Mouse (Mus musculus) forebrain, embryonic 13.5 days (tissue): ENCODE measurements around the gene Rpl18a. TPM values are rescaled to one million over a fixed set of nuclear protein-coding genes. Genes with fewer than 3 reads are reported as not detected.

ENCODE experiments used
- ATAC-seq: fragments of 200-750 bp; cut with Nextera tagmentation; 2 replicates; pipeline ENCODE4 v1.8.0; 2017
- H3K27ac ChIP-seq: fragments of 300-500 bp; sonication (generic); 2 replicates; pipeline ENCODE4 v1.5.1; 2015; ENCODE audit warnings: inconsistent platforms, mild to moderate bottlenecking, moderate library complexity
- H3K27me3 ChIP-seq: fragments of 300-500 bp; sonication (generic); 2 replicates; pipeline ENCODE4 v1.6.1; 2015; ENCODE audit warnings: mild to moderate bottlenecking, inconsistent platforms
- H3K36me3 ChIP-seq: fragments of 300-500 bp; sonication (generic); 2 replicates; pipeline ENCODE4 v1.6.1; 2015; ENCODE audit warnings: mild to moderate bottlenecking, inconsistent platforms; ENCODE audit not compliant: poor library complexity, severe bottlenecking
- H3K4me1 ChIP-seq: fragments of 300-500 bp; sonication (generic); 2 replicates; pipeline ENCODE4 v1.6.1; 2015; ENCODE audit warnings: inconsistent platforms
- H3K4me2 ChIP-seq: fragments of 300-500 bp; sonication (generic); 2 replicates; pipeline ENCODE4 v1.6.1; 2015; ENCODE audit warnings: inconsistent platforms, mild to moderate bottlenecking, moderate library complexity
- H3K4me3 ChIP-seq: fragments of 300-500 bp; sonication (generic); 2 replicates; pipeline ENCODE4 v1.5.1; 2015; ENCODE audit warnings: mild to moderate bottlenecking, inconsistent platforms
- H3K9ac ChIP-seq: fragments of 300-500 bp; sonication (generic); 2 replicates; pipeline ENCODE4 v1.6.1; 2015; ENCODE audit warnings: mild to moderate bottlenecking, inconsistent platforms
- H3K9me3 ChIP-seq: fragments of 300-500 bp; sonication (generic); replicated peaks from 2 replicates; pipeline ENCODE4 v1.6.1; 2016; ENCODE audit warnings: inconsistent platforms
- WGBS: fragments of 180-500 bp; shearing (Covaris S2); methylation state at CpG from one replicate; pipeline ENCODE4 v1.1.7; 2015; 5-methylcytosine and 5-hydroxymethylcytosine counted together
- microRNA counts: library from miRNA; unstranded; fragments of <30 nt; microRNA quantifications from one replicate; lab custom pipeline; 2016
- microRNA-seq: library from miRNA; unstranded; fragments of <30 nt; microRNA quantifications from one replicate; pipeline ENCODE4, GENCODE M21; 2016
- polyA plus RNA-seq: library from polyadenylated mRNA; unstranded; fragments of >200 nt; fragmentation: Nextera tagmentation; extraction: Ambion mirVana; gene quantifications from 2 replicates; pipeline ENCODE4 v1.2.1, GENCODE M21; 2015

The Rpl18a gene
- polyA plus RNA-seq, 1 experiment from 2014 or later = 3,517 TPM

DNA sequence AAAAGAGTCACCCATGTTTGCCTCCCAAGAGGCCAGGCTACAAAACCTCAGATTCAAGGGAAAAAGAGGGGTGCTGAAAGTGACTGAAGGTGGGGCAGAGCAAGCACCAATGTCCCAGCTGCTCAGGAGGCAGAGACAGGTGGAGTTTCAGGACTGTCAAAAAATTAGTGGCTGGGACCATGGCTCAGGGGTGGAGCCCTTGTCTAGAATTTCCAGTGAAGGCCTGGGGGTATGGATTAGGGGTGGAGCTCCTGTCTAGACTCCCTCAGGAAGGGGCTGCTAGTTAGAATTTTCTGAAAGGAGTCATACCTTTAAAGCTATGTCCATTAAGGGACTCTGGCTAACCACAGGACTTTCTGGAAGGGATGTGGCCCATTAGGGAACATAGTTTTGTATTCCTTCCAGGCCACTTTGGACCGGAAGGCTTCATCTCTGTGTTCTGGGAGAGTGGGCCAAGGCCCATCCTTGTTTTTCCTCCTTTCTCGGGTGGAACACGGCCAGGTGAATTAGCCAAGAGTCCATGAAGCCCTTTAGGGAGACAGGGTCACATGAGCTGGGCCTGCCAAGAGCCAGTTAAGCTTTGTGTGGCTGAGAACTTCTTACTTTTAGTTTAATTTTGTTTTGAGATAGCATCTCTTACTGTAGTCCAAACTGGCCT is 47.8 kb downstream of the Rpl18a start:
- H3K4me2 ChIP-seq = no peak overlapping the region
- ATAC-seq = no peak
- H3K27ac ChIP-seq = no peak overlapping the region
- H3K9me3 ChIP-seq = no peaks in the 10 kb centered on the region
- H3K9ac ChIP-seq = no peak overlapping the region
- 84% methylated on average over 3 of the region's 3 CpGs for WGBS
- 0 out of 2 replicates have a peak, but pooled peaks cover 4% of the 10 kb centered on the region for H3K4me1 ChIP-seq
- peaks cover 13% of the 10 kb centered on the region; the same call in 1 of the 2 replicates for H3K36me3 ChIP-seq
- H3K27me3 ChIP-seq = no peaks in the 10 kb centered on the region
- H3K4me3 ChIP-seq = no peak overlapping the region

DNA sequence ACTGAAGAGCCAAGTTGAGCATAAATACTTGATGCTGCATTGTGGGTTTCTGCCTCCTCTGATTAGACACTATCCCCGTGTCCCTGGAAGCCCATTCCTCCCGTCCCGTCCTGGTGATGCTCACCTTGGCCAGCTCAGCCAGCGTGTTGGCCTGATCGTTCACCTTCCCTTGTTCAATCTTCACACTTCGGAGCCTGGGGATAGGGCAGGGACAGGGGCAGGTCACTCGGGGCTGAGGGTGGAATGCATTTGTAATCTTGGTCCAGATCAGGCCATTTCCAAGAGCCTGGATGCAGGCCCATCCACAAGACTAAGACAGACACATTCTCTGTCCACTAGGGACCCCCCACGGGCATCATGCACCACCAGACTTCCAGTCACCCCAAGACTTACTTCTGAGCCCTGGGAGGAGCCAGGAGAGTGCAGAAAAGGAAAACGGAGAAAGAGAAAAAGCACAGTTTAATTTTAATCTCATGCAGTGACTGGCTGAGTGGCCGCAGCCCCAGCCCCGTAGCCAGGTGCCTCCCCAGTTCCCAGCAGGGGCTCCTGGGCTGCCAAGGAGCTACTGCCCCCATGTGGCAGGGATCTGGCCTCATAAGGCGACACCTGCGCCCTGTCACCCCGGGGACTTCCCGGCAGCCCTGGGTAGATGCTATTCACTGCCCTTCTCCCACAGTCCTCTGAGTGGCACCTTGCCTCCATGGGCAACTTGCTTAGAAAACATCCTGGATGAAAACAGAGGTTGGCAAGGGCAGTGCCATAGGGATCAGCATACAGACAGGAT is 50.6 kb downstream of the Rpl18a start:
- no peak for ATAC-seq

DNA sequence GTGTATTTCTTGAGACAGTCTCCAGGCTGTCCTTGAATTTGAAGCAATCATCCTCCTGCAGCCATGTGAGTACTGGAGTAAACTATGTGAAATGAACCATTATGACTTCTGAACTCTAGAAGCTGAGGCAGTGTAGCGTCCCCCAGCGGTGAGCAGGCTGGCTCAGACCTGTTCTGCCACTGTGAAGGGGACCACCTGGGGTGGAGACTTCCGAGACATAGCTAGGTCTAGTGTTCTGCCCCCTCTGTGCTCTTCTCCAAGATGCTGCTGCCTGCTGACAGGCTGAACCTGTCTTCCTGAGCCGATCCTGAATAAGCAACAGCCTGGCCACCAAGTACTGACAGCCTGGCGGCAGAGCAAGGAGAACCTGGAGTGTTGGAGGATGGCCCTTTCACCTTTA is 52.1 kb downstream of the Rpl18a start:
- Histone ChIP-seq H3K4me1 (peaks cover 16% of the 10 kb centered on the region; the same call in 1 of the 2 replicates), H3K27ac (no peak overlapping the region), H3K4me3 (no peak overlapping the region), H3K9me3 (no peaks in the 10 kb centered on the region), H3K27me3 (0 out of 2 replicates have a peak, but pooled peaks cover 4% of the 10 kb centered on the region), H3K36me3 (0 out of 2 replicates have a peak, but pooled peaks cover 8% of the 10 kb centered on the region), H3K4me2 (no peak overlapping the region), H3K9ac (no peak overlapping the region)
- ATAC-seq = no peak
- 44% methylated on average over 5 of the region's 5 CpGs for WGBS

More for the DNA sequence above, 50.6 kb downstream of the Rpl18a start:
- WGBS = 58% methylated on average over 15 of the region's 15 CpGs
- Histone ChIP-seq H3K27ac (no peak overlapping the region), H3K27me3 (0 out of 2 replicates have a peak, but pooled peaks cover 4% of the 10 kb centered on the region), H3K4me2 (no peak overlapping the region), H3K4me3 (no peak overlapping the region), H3K9me3 (no peaks in the 10 kb centered on the region), H3K9ac (no peak overlapping the region), H3K36me3 (peaks cover 8% of the 10 kb centered on the region; the same call in 1 of the 2 replicates), H3K4me1 (0 out of 2 replicates have a peak, but pooled peaks cover 7% of the 10 kb centered on the region)

MicroRNAs encoded within 50 kb of the gene (microRNA counts, 519-probe panel; counts per million panel counts)
- 177 counts per million, percentile 53 among the panel's probes with 10 or more counts for microRNA mmu-miR-1969 (lab: Ali Mortazavi, UCI)

Small RNA genes lying within 50 kb of the gene (microRNA-seq; reads per million reads assigned to microRNA genes)
- gene Mir1969 (6.2 reads per million, percentile 18 among the genes with 10 or more reads in this experiment), gene Mir7067 (not detected)

Other genes with a start within 250 kb of the Rpl18a start
- 64.6 and 80.8 TPM in 2 replicates for gene Pgpep1, start 237.0 kb downstream of the Rpl18a start, polyA plus RNA-seq
- 238 and 239 TPM in 2 replicates for gene Lsm4, start 224.2 kb downstream of the Rpl18a start, polyA plus RNA-seq
- 58.6 and 68.8 TPM in 2 replicates for gene Jund, start 198.5 kb downstream of the Rpl18a start, polyA plus RNA-seq
- 0.05 and 0.11 TPM in 2 replicates for gene Iqcn, start 194.0 kb downstream of the Rpl18a start, polyA plus RNA-seq
- gene Gm3336, start 178.9 kb downstream of the Rpl18a start, polyA plus RNA-seq = not detected in 2 replicates
- gene Pde4c, start 173.7 kb downstream of the Rpl18a start, polyA plus RNA-seq = 0.10 TPM in 1 of 2 replicates, not detected in the other
- gene Rab3a, start 142.7 kb downstream of the Rpl18a start, polyA plus RNA-seq = 180 and 188 TPM in 2 replicates
- 44.8 and 48.0 TPM in 2 replicates for gene Mpv17l2, start 136.5 kb downstream of the Rpl18a start, polyA plus RNA-seq
- gene Pik3r2, start 120.7 kb downstream of the Rpl18a start, polyA plus RNA-seq = 84.3 and 84.6 TPM in 2 replicates
- 15.8 and 16.0 TPM in 2 replicates for gene Mast3, start 92.4 kb downstream of the Rpl18a start, polyA plus RNA-seq
- gene Il12rb1, start 89.0 kb downstream of the Rpl18a start, polyA plus RNA-seq = 0.09 TPM in 1 of 2 replicates, not detected in the other
- 5.6 and 5.7 TPM in 2 replicates for gene Arrdc2, start 57.7 kb downstream of the Rpl18a start, polyA plus RNA-seq
- gene Kcnn1, start 34.2 kb downstream of the Rpl18a start, polyA plus RNA-seq = 11.2 and 13.5 TPM in 2 replicates
- 169 and 179 TPM in 2 replicates for gene Ccdc124, start 23.5 kb downstream of the Rpl18a start, polyA plus RNA-seq
- gene Slc5a5, start 4.7 kb downstream of the Rpl18a start, polyA plus RNA-seq = 0.50 and 0.67 TPM in 2 replicates
- 57.0 and 58.2 TPM in 2 replicates for gene Map1s, start 8.5 kb upstream of the Rpl18a start, polyA plus RNA-seq